Mouse (Mus musculus) thymus, adult 2 months (tissue): ENCODE results near the gene Fam104a.

ENCODE experiments used
- CTCF ChIP-seq: fragments of 200-500 bp; IDR thresholded peaks from 2 replicates; pipeline ENCODE4 v1.5.1; 2012; ENCODE audit warnings: mild to moderate bottlenecking, control low read depth, low read length, moderate library complexity, borderline replicate concordance; ENCODE audit not compliant: control insufficient read depth, poor library complexity, insufficient read depth; ENCODE audit errors: extremely low read depth
- POLR2A ChIP-seq: fragments of 200-500 bp; IDR thresholded peaks from 2 replicates; pipeline ENCODE4 v1.6.1; 2012; ENCODE audit warnings: mild to moderate bottlenecking, low read length, control low read depth, moderate library complexity; ENCODE audit not compliant: control insufficient read depth, poor library complexity, insufficient read depth; ENCODE audit errors: extremely low read depth

DNA sequence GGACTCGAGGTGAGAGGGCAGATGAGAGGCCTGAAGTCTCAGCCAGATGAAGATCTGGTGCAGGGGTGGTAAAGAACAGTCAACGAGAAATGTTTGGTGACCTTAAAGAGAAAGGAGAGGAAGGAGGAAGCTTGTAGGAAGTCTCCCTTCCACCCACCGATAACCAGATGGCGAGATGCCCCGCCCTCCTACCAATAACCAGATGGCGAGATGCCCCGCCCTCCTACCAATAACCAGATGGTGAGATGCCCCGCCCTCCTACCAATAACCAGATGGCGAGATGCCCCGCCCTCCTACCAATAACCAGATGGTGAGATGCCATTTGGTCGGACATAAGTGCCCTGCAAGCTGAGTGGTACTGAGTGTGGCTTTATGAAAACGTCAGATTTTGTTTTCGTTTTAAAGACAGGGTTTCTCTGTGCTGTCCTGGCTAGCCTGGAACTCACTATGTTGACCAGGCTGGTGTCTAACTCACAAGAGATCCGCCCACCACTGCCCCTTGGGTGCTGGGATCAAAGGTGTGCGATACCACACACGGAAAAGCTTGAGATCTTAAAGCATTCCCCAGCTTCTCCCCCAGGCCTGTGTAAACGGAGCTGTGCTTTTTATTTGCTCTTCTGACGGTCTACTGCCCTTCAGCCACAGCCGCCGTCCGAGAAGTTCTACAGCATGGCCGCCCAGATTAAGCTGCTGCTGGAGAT lies 32.6 kb downstream of the Fam104a start:
- TF ChIP-seq CTCF (no peak), POLR2A (no peak)
